9 mouse cellular contexts compared by ENCODE assay signal in the genomic region with DNA sequence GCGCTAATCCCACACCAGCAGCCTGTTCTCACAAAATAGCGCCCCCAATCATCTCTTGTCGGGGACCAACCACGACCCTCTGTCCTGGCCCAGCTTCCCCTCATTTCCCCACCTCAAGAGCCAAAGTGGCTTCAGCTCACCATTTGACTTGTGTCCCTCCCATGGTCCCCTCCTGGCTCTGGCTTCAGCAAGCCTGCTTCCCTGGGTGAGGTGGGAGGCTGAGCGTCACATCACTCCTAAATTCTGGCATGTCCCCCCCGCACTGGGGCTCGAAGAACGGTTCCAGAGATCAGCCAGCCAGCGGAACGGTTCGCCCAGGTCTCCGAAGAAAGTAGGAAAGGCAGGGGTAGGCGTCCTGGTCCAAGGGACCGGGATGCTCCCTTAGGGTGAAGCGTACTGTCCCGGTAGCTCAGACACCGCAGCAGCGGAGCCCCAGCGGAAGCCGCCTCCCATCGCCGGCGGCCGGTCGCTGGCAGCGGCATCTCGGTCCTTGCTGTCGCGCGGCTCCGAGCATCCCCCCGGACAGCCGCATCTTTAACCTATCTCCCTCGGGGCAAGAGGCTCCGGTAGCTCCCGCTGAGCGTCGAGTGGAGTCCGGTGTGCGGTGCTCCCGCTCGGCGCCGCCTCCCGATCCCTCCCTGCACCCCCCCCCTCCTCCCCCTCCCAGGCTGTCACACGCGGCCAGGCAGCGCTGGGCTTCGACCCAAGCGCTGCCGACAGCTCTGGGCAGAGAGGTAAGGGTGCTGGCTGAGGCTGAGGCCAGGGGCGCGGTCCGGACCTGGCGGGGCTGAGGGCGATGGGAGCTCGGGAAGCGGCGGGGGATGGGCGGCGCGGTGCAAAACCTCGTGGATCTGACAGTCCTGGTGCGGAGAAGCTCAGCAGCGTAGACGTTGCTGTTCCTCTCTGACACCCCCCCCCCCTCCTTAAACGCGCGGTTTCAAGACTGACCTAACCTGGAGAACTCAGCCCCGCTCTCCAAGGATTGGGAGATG. TPM values are rescaled to one million over a fixed set of nuclear protein-coding genes. Genes with fewer than 3 reads are reported as not detected.
DNase-seq lines count a peak whose midpoint lies in the region; ATAC-seq and TF ChIP-seq lines count a peak whose summit lies in the region.
"Had no signal": no experiment of that assay in that cellular context is flagged by ENCODE, and none has a peak within 500 bp of the region (broad histone marks: within the 10 kb centered on the region; RNA-seq: fewer than 3 reads in every experiment).

No protein-coding gene starts in this region.

- no peaks in the 10 kb centered on the region for H3K36me3 ChIP-seq in intestine, embryonic 15.5 days
- H3K36me3 ChIP-seq in limb, embryonic 11.5 days (ENCODE audit: control insufficient read depth, insufficient read depth, low read length) = no peaks in the 10 kb centered on the region
- H3K36me3 ChIP-seq in midbrain, embryonic 10.5 days = peaks cover 16% of the 10 kb centered on the region
- H3K36me3 ChIP-seq in small intestine, adult 2 months (ENCODE audit: control insufficient read depth, insufficient read depth, low read length) = no peaks in the 10 kb centered on the region

- H3K27me3 ChIP-seq in intestine, embryonic 15.5 days (replicated peaks) = peaks cover 5% of the 10 kb centered on the region
- H3K27me3 ChIP-seq in limb, embryonic 11.5 days (ENCODE audit: control insufficient read depth, insufficient read depth, low read length) = no peaks in the 10 kb centered on the region
- peaks cover 50% of the 10 kb centered on the region for H3K27me3 ChIP-seq in midbrain, embryonic 10.5 days (ENCODE audit: low read depth, poor library complexity, severe bottlenecking)
- peaks cover 22% of the 10 kb centered on the region for H3K27me3 ChIP-seq in small intestine, adult 2 months (ENCODE audit: control insufficient read depth, insufficient read depth, low read length)

- no peak for TF ChIP-seq POLR2A in small intestine, adult 2 months (IDR thresholded peaks at IDR 0.05; ENCODE audit: low read depth, low read length)

- 1% methylated on average over 70 of the region's 70 CpGs for WGBS in intestine, embryonic 15.5 days
- WGBS in limb, embryonic 11.5 days = 1% methylated on average over 59 of the region's 70 CpGs
- WGBS in midbrain, embryonic 10.5 days = under 1% methylated on average over 70 of the region's 70 CpGs
- 1% methylated on average over 70 of the region's 70 CpGs for WGBS in small intestine, adult 2 months

- TF ChIP-seq CTCF in small intestine, adult 2 months (IDR thresholded peaks at IDR 0.05; ENCODE audit: extremely low read depth, insufficient read length, insufficient replicate concordance, low read depth, low read length) = no peak

- H3K9ac ChIP-seq in intestine, embryonic 15.5 days = peak overlapping the region; percentile 50
- peak overlapping the region; percentile 53 for H3K9ac ChIP-seq in limb, embryonic 11.5 days (ENCODE audit: low read length)

- H3K4me2 ChIP-seq in intestine, embryonic 15.5 days (replicated peaks) = peak overlapping the region; percentile 99
- peak overlapping the region; percentile 100 for H3K4me2 ChIP-seq in limb, embryonic 11.5 days (ENCODE audit: low read depth, severe bottlenecking)

- ATAC-seq in intestine, embryonic 15.5 days = peak; percentile 53
- peak; percentile 61; the same call in 1 of the 2 replicates for ATAC-seq in limb, embryonic 11.5 days (ENCODE audit: insufficient number of reproducible peaks, low FRiP score, low TSS enrichment, low read depth)

- peak overlapping the region; percentile 59 for H3K4me3 ChIP-seq in intestine, embryonic 15.5 days (replicated peaks)
- peak overlapping the region; percentile 47 for H3K4me3 ChIP-seq in limb, embryonic 11.5 days (ENCODE audit: low read depth, low read length)
- H3K4me3 ChIP-seq in midbrain, embryonic 10.5 days = peak overlapping the region; percentile 72
- H3K4me3 ChIP-seq in small intestine, adult 2 months (ENCODE audit: low read depth, low read length) = peak overlapping the region; percentile 65

- DNase-seq in adrenal gland, adult (ENCODE audit: inconsistent age in 2 of 2, low spot score in 1 of 2) = peak; percentile 40 to 78
- DNase-seq in adrenal gland, adult 8-10 months = no peak
- DNase-seq in cerebellum, postnatal 10 days = peak; percentile 81 to 83
- peak; percentile 45 for DNase-seq in gastrocnemius, postnatal 10 days
- DNase-seq in limb, embryonic 11.5 days (ENCODE audit: low spot score) = peak; percentile 50
- DNase-seq in midbrain, embryonic 10.5 days (ENCODE audit: low spot score) = peak; percentile 58

- H3K27ac ChIP-seq in intestine, embryonic 15.5 days = 0 out of 2 replicates have a peak overlapping the region, but pooled peaks have one; percentile 22
- no peak overlapping the region for H3K27ac ChIP-seq in limb, embryonic 11.5 days (replicated peaks; ENCODE audit: low read depth, low read length)
- H3K27ac ChIP-seq in midbrain, embryonic 10.5 days (replicated peaks) = peak overlapping the region; percentile 79
- no peak overlapping the region for H3K27ac ChIP-seq in small intestine, adult 2 months (ENCODE audit: insufficient read depth, low read depth, low read length)

- H3K4me1 ChIP-seq in intestine, embryonic 15.5 days (replicated peaks) = peaks cover 6% of the 10 kb centered on the region
- peaks cover 14% of the 10 kb centered on the region; the same call in 1 of the 2 replicates for H3K4me1 ChIP-seq in limb, embryonic 11.5 days (ENCODE audit: control insufficient read depth, insufficient read depth, low read length)
- H3K4me1 ChIP-seq in midbrain, embryonic 10.5 days = peaks cover 44% of the 10 kb centered on the region
- peaks cover 13% of the 10 kb centered on the region for H3K4me1 ChIP-seq in small intestine, adult 2 months (ENCODE audit: control insufficient read depth, insufficient read depth, insufficient read length, low read length)

- H3K9me3 ChIP-seq in intestine, embryonic 15.5 days = no peaks in the 10 kb centered on the region
- no peaks in the 10 kb centered on the region for H3K9me3 ChIP-seq in limb, embryonic 11.5 days (ENCODE audit: control insufficient read depth, low read length)
- no peaks in the 10 kb centered on the region for H3K9me3 ChIP-seq in midbrain, embryonic 10.5 days (replicated peaks)

RNA-seq across cellular contexts. Expression of a gene that starts 39.1 kb away (rescaled TPM):
- 100 to 1,000 TPM in 2 of 4 experiments, 10 to 100 TPM in 2; 71.5 to 123 (median 102) TPM for total RNA-seq in adrenal gland, adult 8-10 months (2022)
- total RNA-seq in gastrocnemius, postnatal 10 days (2021) = 100 to 1,000 TPM; 196 to 235 TPM
- polyA plus RNA-seq in intestine, embryonic 15.5 days (2015; fragmentation: Nextera tagmentation; extraction: Ambion mirVana) = 58.7 and 63.5 TPM in 2 replicates
- 60.0 and 63.7 TPM in 2 replicates for polyA plus RNA-seq in limb, embryonic 11.5 days (2014; fragmentation: Nextera tagmentation; extraction: Ambion mirVana)
- polyA plus RNA-seq in midbrain, embryonic 10.5 days (2016; fragmentation: Nextera tagmentation; extraction: Ambion mirVana) = 57.5 and 58.6 TPM in 2 replicates
- polyA plus RNA-seq in small intestine, adult 2 months (2012; rRNA removed) = 5.3 and 10.2 TPM in 2 replicates

RNA-seq across cellular contexts. Expression of a gene that starts 40.6 kb away (rescaled TPM):
- total RNA-seq in adrenal gland, adult 8-10 months (2022) = 10 to 100 TPM in 3 of 4 experiments, 1 to 10 TPM in 1; 9.5 to 13.6 (median 11.7) TPM
- 1 to 10 TPM; 6.2 to 9.3 TPM for total RNA-seq in gastrocnemius, postnatal 10 days (2021)
- polyA plus RNA-seq in intestine, embryonic 15.5 days (2015; fragmentation: Nextera tagmentation; extraction: Ambion mirVana) = 6.1 and 6.8 TPM in 2 replicates
- polyA plus RNA-seq in limb, embryonic 11.5 days (2014; fragmentation: Nextera tagmentation; extraction: Ambion mirVana) = 27.6 and 30.6 TPM in 2 replicates
- 20.6 and 21.8 TPM in 2 replicates for polyA plus RNA-seq in midbrain, embryonic 10.5 days (2016; fragmentation: Nextera tagmentation; extraction: Ambion mirVana)
- polyA plus RNA-seq in small intestine, adult 2 months (2012; rRNA removed) = 0.57 and 0.75 TPM in 2 replicates

RNA-seq across cellular contexts. Expression of a gene that starts 47.6 kb away (rescaled TPM):
- total RNA-seq in adrenal gland, adult 8-10 months (2022) = 1 to 10 TPM; 6.6 to 9.3 (median 7.9) TPM
- 1 to 10 TPM; 1.8 to 2.2 TPM for total RNA-seq in gastrocnemius, postnatal 10 days (2021)
- polyA plus RNA-seq in intestine, embryonic 15.5 days (2015; fragmentation: Nextera tagmentation; extraction: Ambion mirVana) = 15.9 and 18.7 TPM in 2 replicates
- polyA plus RNA-seq in limb, embryonic 11.5 days (2014; fragmentation: Nextera tagmentation; extraction: Ambion mirVana) = 1.7 and 2.8 TPM in 2 replicates
- polyA plus RNA-seq in midbrain, embryonic 10.5 days (2016; fragmentation: Nextera tagmentation; extraction: Ambion mirVana) = 1.4 TPM in 2 replicates
- polyA plus RNA-seq in small intestine, adult 2 months (2012; rRNA removed) = 7.6 and 15.0 TPM in 2 replicates
- total RNA-seq: hematopoietic stem cell, adult 5-6 weeks had no signal

RNA-seq across cellular contexts. Expression of a gene that starts 52.4 kb away (rescaled TPM):
- 10 to 100 TPM; 26.8 to 60.1 (median 38.2) TPM for total RNA-seq in adrenal gland, adult 8-10 months (2022)
- 100 to 1,000 TPM; 667 to 687 TPM for total RNA-seq in gastrocnemius, postnatal 10 days (2021)
- 51.7 and 62.6 TPM in 2 replicates for polyA plus RNA-seq in intestine, embryonic 15.5 days (2015; fragmentation: Nextera tagmentation; extraction: Ambion mirVana)
- 8.9 and 13.3 TPM in 2 replicates for polyA plus RNA-seq in limb, embryonic 11.5 days (2014; fragmentation: Nextera tagmentation; extraction: Ambion mirVana)
- polyA plus RNA-seq in midbrain, embryonic 10.5 days (2016; fragmentation: Nextera tagmentation; extraction: Ambion mirVana) = 3.6 and 5.9 TPM in 2 replicates
- 16.7 and 23.1 TPM in 2 replicates for polyA plus RNA-seq in small intestine, adult 2 months (2012; rRNA removed)

RNA-seq across cellular contexts. Expression of a gene that starts 53.4 kb away (rescaled TPM):
- 1 to 10 TPM; 3.0 to 3.2 (median 3.1) TPM for total RNA-seq in adrenal gland, adult 8-10 months (2022)
- 100 to 1,000 TPM; 120 to 128 TPM for total RNA-seq in gastrocnemius, postnatal 10 days (2021)
- polyA plus RNA-seq in intestine, embryonic 15.5 days (2015; fragmentation: Nextera tagmentation; extraction: Ambion mirVana) = 5.3 and 5.4 TPM in 2 replicates
- polyA plus RNA-seq in limb, embryonic 11.5 days (2014; fragmentation: Nextera tagmentation; extraction: Ambion mirVana) = 3.1 and 3.5 TPM in 2 replicates
- 0.33 and 0.60 TPM in 2 replicates for polyA plus RNA-seq in midbrain, embryonic 10.5 days (2016; fragmentation: Nextera tagmentation; extraction: Ambion mirVana)
- 3.5 and 7.6 TPM in 2 replicates for polyA plus RNA-seq in small intestine, adult 2 months (2012; rRNA removed)
- total RNA-seq: hematopoietic stem cell, adult 5-6 weeks had no signal

Comparison
In these comparisons a context has a peak if more than half of its experiments do, and no peak if none do; other contexts are left out.
1. H3K27ac ChIP-seq: peak in intestine, embryonic 15.5 days (single experiment) and midbrain, embryonic 10.5 days (single experiment); none in limb, embryonic 11.5 days (single experiment) and small intestine, adult 2 months (single experiment).
2. Peak in every context shown above with its lines, with median percentiles within 50 percentile points of each other: H3K4me3 ChIP-seq.